Mouse (Mus musculus) lung, adult 18-20 months (tissue): ENCODE measurements at regions not wholly inside any gene's neighbourhood (a gene's known extent, or its start where the extent isn't known, plus 50 kb on each side); places are given as distances from the start of the nearest gene placed in this dataset.

Experiments
- DNase-seq, 2 experiments: peaks; one replicate each; pipeline ENCODE4 v3.0.0; 2022; ENCODE audit warnings: mixed read lengths in 2 of 2

DNA sequence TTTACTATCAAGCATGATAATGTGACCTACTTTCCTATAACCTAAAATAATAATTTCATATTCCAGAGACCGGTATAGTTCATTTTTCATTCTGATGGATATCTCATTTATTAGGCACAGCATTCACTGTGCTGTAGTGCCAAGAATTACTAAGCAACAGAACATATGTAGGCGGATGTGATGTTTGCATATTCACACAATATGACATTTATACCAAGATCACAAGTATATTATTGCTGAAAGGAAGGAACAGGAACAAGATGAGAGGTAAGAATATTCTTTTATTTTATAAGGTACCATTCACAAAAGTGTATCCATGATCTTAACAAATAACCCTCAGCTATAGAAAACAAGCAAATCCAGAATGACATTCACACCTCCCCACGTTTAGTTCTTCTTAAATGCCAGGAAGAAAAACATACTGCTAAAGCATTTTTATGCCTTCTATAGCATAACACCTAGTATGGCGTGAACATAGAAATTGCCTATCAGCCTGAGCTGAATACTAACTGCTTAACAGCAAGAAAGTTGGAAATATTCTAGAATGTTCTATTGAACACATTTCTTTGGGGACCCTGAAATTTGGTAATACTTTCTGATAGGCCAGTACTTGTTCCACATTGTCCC, 1062.8 kb upstream of the Acvr2a start:
- DNase-seq, result no peak

GRCm38 (mm10) chr2:47755716-47756115, 1058.2 kb upstream of the Acvr2a start:
- DNase-seq, result no peak

DNA sequence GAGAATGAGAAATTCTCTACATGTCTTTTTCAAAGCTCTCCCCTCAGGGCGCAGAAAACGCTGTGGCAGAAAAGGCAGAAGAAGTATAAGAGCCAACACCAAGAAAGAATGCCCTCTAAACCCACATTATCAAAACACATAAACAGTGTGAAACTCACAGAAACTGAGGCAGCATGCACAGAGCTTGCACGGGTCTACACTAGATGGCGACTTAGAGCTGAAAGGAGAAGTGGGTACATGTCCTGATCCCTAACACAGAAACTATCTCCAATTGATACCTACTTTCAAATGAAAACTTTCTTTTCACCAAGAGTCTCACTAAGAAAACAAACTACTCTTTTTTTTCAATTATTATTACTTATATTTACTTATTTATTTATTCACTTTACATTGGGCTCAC, 1057.7 kb upstream of the Acvr2a start:
- DNase-seq, result no peak

GRCm38 (mm10) chr2:47775766-47776165, 1038.1 kb upstream of the Acvr2a start:
- no peak for DNase-seq

DNA sequence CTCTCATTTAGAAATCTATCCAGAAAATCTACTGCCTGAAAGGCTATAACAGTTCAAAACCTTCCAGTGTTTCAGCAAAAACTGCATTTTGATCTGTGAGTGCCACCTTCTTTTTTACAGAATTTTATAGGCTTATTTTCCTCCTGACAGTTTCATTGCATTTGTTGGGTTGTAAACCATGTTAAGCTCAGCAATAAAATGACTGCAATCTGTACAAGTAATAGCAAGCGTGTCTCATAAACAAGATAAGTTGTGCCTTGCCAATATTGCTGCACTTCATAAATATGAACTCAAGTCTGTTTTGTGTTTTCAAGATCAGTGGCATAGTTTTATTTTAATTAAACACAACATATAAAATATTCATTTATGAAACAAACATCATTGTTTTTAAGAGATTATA, 1036.9 kb upstream of the Acvr2a start:
- DNase-seq, result no peak

- peak; percentile 39 to 43 for DNase-seq
Measured at GRCm38 (mm10) chr2:47785848-47786247, 1028.1 kb upstream of the Acvr2a start.

DNA sequence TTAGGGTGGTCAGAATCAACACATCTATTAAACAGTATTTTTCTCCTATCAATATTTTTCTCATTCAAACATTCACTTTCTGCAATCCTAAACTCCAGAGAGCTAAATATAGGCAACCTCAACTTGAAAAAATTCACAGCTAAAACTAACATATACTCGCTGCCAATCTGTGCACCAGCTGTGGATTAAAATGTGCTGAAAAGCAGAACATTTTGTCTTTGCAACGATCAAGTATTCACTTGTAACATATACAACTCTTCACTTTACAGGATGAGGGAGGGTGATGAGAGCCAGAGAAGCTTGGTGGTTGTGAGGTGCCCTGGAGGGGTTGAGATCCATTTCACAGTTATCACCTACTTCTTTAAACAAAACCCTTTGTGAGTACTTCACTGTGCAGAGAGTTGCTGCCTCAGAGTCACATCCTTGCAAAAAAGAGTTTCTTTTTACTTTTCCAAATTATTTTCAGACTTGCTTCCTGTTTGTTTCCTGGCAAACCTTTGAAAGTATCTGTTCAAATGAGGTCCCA, 991.1 kb upstream of the Acvr2a start:
- peak in 1 of 2 experiments; percentile 0 for DNase-seq

DNA sequence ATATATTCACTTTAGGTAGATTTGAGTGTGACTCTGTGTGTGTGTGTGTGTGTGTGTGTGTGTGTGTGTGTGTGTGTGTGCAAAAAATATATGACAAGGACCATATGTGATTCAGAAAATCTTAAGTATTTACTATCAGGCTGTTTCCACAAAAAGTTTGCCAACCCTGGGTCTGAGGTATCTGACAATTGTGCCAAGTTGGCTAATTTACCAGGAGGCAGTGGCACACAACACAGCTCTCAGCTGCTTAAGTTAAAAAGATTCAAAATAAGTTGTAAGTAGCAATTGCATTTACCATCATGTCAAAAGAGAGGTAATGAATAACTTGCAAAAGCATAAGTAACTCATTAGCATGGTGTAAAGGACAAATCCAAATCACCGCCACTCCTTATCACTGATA, 981.4 kb upstream of the Acvr2a start:
- no peak for DNase-seq

GRCm38 (mm10) chr2:47833517-47833916, 980.4 kb upstream of the Acvr2a start:
- no peak for DNase-seq

DNA sequence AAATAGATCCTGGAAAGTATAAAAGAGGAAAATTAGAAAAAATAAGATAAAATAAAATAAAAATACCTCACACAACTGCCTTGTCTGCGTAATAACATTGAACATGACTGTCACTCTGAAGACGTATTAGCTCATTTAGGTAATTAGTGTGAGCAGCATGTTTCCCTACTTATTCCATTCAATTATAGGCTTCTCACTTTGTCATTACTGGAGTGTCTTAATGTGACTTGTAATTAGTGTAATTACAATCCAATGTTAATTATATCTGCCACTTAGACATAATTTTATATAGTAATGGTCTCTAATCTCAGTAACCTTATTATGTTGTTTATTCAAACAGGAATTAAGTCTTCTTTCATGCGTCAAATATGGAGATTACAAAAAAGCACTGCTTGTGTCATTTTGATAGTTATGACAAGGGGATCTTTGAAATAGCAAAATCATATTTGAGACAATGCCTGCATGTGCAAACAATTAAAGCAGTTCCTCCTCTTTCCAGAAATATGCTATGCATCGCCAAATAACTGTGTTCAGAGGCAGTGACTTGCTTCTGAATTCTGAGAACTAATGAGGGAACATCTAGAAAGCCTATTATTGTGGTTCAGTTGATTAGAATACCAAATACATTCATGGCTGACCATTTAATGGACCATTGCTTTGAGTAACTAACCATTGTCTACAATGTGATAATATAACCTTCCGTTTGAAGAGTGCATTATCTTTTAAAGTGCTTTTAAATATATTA, 979.7 kb upstream of the Acvr2a start:
- no peak for DNase-seq

GRCm38 (mm10) chr2:47857229-47857628, 956.7 kb upstream of the Acvr2a start:
- DNase-seq, result peak; percentile 5 to 21

- no peak for DNase-seq
Measured at GRCm38 (mm10) chr2:47862446-47862845, 951.5 kb upstream of the Acvr2a start.

GRCm38 (mm10) chr2:47878002-47878401, 935.9 kb upstream of the Acvr2a start:
- DNase-seq, result no peak

GRCm38 (mm10) chr2:47879071-47879470, 934.8 kb upstream of the Acvr2a start:
- no peak for DNase-seq

DNA sequence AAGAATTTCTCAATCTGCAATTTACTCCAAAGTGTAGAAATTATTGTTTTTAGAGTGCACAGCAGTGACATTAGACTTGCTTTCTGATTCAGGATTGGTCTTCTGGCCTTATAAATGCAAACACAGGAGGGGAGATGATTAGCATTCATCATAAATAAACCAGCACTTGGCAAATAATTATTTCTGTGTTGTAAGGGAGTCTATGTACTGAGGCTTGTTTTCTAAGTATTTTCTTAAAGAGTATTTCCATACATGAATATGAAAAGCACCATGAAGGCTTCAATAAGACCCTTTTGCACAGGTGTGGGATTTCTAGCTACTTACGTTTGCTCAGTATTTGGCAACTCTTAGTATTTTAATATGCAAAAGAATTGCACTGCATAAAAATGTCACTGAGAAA, 934.1 kb upstream of the Acvr2a start:
- no peak for DNase-seq

GRCm38 (mm10) chr2:47888166-47888565, 925.7 kb upstream of the Acvr2a start:
- no peak for DNase-seq

DNA sequence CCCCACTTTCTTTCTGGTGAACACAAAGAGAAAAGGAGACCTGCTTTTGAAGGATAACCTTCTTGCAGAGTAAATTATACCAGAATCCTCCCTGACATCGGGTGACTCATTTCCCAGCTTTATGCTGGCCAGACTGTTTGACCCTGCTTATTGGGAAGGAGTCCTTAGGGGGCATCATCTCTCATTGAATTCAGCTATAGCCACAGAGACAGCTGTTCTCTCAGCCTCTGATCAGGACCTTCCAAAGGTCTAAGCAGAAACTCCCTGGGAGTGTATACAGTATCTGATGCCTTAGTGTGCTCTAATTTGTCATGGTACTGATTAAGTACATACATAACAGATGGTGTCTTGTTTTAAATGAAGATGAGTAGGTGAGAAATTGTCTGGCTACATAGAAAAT, 922.5 kb upstream of the Acvr2a start:
- DNase-seq, result no peak

DNA sequence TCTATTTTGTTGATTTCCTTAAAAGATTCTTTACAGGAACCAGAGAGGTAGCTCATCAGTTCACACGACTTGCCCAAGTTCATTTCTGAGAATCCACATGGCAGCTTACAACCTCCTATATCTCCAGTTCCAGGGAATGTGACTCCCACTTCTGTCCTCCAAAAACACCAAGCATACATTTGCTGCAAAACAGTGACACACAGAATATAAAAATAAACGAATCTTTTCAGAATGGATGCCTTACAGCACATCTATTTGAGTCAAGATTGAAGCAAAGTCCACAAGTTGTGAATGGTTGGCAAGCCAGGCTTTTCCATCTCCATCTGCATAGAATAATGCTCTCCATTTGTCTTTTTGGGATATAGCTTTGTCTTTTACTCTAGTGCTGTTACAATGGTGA, 921.0 kb upstream of the Acvr2a start:
- DNase-seq, result no peak

- DNase-seq, result peak in 1 of 2 experiments; percentile 13
Measured at GRCm38 (mm10) chr2:47894806-47895205, 919.1 kb upstream of the Acvr2a start.

DNA sequence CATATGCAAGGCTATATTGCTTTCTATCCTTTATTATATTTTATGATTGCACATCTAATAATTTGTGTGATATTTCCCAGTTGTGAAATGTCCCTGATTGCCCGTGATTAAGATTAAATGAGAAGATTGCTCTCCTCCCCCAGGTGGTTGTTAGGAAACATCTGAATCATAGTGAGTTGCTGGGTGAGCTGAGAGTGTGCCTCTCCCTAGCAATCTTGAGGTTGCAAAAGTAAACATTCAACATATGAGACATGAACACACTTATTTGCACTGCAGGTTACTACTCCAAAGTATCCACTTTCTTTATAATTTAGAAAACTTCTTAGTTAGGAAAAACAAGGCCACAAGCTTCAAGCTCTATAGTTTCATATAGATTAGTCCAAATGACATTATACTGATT, 899.6 kb upstream of the Acvr2a start:
- peak; percentile 7 to 14 for DNase-seq

GRCm38 (mm10) chr2:47914986-47915485, 898.9 kb upstream of the Acvr2a start:
- peak; percentile 6 to 60 for DNase-seq

- DNase-seq, result no peak
Measured at GRCm38 (mm10) chr2:47922965-47923364, 890.9 kb upstream of the Acvr2a start.

- no peak for DNase-seq
Measured at GRCm38 (mm10) chr2:47926620-47927019, 887.3 kb upstream of the Acvr2a start.

GRCm38 (mm10) chr2:47945061-47945460, 868.8 kb upstream of the Acvr2a start:
- no peak for DNase-seq
